Mouse (Mus musculus) retina, postnatal 7 days (tissue): ENCODE results near the gene Hnf1a.
A peak's percentile ranks its signal among the peaks of the same experiment; 100 is the strongest.

Experiments used
- DNase-seq: peaks from one replicate; pipeline ENCODE4 v3.0.0-alpha.2; 2012; ENCODE audit warnings: low read depth, low spot score

The Hnf1a gene

DNA sequence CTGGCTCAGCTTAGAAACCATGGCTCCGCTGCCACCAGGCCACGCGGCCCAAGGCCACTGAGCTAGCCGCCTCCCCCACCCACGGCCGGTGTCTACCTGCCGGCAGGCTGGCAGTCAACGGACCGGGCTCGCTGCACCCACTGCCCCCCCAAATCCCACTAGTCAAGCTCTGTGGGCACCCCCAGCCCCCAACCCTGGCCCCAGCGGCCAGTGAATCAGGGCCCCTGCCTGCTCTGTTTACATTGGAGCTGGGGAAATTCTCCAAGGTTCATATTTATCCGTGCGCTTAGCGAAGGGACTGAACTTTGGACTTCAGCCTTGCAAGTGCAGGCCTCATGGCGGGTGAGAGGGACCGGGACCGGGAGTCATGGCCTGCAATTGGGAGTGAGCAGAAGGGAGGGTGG is at the start of gene Hnf1a:
Gene Hnf1a, minus strand, starts transcription at position 271 of the 404 bp plus-strand sequence.
- no peak for DNase-seq

DNA sequence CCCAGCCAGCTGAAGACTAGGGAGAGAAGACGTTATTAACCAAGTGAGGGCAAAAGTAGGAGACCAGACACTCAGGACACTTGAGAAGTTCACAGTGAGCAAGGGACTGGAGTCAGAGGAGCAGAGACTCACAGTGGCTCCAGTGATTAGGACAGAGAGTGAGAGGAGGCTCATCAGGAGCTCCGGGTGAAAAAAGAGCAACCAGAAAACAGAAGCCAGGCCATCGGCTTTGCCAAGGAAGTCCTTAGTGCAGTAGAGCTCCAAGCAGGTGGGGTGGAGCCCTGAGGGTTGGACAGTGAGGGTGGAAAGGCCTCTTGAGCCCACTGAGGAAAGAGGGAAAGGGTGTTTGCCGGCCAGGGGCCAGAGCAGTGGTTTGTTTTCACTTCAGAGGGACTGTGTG is 47.9 kb upstream of the Hnf1a start:
- DNase-seq, result no peak

DNA sequence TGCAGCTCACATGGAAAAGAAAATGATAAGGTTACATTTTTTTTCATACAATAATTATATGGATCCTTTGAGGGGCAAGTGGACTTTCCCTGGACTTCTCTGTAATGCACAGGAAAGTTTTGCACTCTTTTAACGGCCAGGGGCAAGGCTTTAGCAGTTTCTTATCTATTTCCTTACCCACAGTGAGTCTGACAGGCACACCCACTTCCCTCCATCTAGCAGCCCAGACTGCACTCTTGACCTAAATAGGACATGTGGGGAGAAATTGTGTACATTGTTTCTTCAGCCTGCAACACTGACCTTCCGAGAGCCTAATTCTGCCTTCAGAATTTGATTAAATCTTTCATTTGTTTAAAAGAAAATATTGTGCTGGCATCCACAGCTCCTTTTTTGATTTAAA is 47.4 kb upstream of the Hnf1a start:
- DNase-seq, result no peak

DNA sequence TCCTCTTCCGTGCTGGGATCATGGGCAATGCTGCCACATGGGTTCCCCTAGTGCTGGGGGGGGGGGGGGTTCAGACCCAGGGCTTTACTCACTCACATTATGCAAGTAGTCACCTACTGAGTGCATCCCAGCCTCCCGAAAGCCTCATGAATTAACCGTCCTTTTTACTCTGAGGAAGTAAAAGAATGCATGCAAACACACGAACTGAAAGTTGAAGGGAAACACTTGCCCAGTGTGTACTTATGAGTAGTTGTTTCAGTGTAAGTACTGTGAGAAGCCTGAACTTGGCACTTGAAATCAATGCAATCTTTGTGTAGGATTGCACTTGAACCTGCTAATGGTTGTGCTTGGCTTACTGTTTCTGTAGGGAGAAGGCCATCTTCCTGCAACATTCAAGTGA is 44.2 kb upstream of the Hnf1a start:
- DNase-seq, result no peak

GRCm38 (mm10) chr5:115014570-115014969 is 43.7 kb upstream of the Hnf1a start:
- no peak for DNase-seq

DNA sequence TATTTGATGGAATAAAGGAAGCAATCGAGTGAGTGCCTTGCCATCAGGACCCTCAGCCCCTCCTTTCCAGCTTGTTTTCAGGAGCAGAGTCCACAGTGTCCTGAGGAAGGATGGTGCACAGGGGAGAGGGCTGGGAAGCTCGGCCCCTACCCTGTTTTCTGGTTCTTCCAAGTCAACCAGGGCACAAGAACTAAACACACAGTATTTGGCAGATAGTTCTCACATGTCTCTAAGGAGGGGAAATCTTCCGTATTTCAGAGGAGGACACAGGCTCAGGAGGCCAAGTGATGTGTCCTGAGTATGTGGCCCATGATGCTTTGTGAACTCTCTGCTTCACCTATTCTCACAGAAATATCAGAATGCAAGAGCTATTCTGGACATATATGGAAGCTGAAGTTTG is 42.5 kb upstream of the Hnf1a start:
- no peak for DNase-seq

- no peak for DNase-seq
Observed at GRCm38 (mm10) chr5:115011519-115012261, 40.8 kb upstream of the Hnf1a start.

DNA sequence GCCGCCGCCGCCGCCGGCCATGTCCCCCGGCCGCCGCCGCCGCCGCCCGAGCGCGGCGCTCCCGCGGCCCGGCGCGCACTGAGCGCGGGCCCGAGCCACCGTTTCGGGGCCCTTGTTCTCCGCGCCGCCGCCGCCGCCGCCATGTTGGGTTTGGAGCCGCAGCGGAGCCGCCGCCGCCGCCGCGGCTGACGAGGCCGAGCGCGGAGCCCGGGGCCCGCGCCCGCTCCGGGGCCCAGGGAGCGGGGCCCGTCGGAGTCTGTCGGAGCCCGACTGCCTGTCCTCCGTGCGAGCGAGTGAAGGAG is 40.3 kb upstream of the Hnf1a start:
- no peak for DNase-seq

- DNase-seq, result peak; percentile 92
Observed at GRCm38 (mm10) chr5:115010577-115011216, 39.8 kb upstream of the Hnf1a start, which contains the start of gene Sppl3. Gene Sppl3, plus strand, starts transcription at chr5:115011137.

DNA sequence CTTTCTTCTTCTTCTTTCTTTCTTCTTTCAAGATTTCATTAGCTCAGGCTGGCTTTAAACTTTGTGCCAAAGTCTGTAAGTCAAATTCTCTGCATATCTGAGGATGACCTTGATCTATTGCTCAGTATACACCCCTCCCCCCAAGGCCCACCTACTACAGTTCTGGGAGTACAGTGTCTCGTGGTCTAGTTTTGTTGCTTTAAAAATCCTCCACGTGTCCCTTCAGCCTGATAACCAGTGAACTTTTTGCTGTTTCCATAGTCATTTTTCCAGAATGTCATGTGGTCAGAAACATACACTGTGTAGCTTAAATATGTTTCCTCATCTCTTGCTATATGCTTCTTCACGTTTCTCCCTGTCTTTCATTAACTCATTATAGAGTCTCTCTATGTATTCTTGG is 39.1 kb upstream of the Hnf1a start:
- no peak for DNase-seq

- no peak for DNase-seq
Observed at GRCm38 (mm10) chr5:115009143-115009542, 38.2 kb upstream of the Hnf1a start.

- DNase-seq, result no peak
Observed at GRCm38 (mm10) chr5:115008307-115008706, 37.4 kb upstream of the Hnf1a start.

DNA sequence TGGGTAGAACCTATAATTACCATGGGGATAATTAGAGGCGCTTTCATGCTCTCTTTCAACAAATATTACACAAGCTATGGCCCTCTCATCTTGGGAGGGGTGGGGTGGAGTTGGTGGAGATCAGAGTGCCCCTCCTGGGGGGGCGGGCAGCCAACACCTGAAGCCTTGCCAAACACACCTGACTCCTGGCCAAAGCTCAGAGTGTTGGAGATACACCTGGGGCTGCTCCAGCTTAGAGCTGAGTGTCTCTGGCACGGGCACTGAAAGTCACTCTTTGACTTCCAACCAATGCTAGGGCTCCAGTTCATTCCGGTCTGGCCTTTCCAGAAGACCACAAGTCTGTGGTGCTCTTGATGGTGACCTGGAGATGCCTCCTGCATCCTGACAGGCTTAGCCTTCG is 36.9 kb upstream of the Hnf1a start:
- DNase-seq, result no peak

DNA sequence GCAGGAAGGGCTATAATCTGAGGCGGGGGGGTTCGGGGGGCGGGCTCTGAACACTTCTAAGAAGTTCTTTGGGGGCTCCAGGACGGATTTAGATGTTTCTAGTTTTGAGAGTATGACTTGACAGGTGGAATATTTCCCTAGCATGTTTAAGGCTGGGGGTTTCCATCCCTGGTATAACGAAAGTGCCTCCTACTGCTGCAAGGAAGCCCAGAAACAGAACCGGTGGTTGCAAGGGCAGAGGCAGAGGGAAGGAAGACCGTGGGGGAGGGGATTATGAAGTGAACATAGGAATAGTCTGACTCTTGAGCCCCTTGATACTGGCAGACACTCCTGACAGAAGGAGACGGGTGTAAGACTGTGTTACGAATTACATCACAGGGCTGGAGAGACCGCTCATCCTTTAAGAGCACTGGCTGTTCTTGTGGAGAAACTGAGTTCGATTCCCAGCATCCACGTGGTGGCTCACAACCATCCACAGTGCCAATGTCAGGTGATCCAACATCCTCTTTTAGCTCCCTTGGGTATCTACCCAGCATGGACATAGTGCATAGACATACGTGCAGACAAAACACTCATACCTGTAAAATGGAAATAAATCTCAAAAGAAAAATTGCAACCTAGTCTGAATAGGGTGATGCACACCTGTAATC is 32.5 kb upstream of the Hnf1a start:
- no peak for DNase-seq

GRCm38 (mm10) chr5:115002781-115003180 is 31.9 kb upstream of the Hnf1a start:
- no peak for DNase-seq

- no peak for DNase-seq
Observed at GRCm38 (mm10) chr5:115001464-115001863, 30.6 kb upstream of the Hnf1a start.

GRCm38 (mm10) chr5:115000503-115000902 is 29.6 kb upstream of the Hnf1a start:
- no peak for DNase-seq

GRCm38 (mm10) chr5:114997327-114997726 is 26.4 kb upstream of the Hnf1a start:
- DNase-seq, result no peak

DNA sequence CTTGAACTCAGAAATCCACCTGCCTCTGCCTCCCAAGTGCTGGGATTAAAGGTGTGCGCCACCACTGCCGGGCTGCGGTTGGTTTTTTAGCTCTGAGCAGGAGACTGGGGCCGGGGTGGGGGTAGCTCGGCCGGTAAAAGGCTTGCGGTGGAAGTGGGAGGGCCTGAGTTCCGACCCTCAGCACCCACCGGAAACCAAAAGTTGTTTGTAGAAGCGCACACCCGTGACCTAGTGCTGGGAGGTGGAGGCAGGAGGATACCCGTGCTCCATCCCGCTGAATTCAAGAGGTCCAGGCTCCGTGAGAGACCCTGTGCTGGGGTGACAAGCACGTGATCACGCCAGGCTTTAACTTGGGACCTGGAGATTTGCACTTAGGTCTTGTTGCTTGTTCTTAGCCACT is 25.6 kb upstream of the Hnf1a start:
- DNase-seq, result no peak

- no peak for DNase-seq
Observed at GRCm38 (mm10) chr5:114985074-114985473, 14.2 kb upstream of the Hnf1a start.

DNA sequence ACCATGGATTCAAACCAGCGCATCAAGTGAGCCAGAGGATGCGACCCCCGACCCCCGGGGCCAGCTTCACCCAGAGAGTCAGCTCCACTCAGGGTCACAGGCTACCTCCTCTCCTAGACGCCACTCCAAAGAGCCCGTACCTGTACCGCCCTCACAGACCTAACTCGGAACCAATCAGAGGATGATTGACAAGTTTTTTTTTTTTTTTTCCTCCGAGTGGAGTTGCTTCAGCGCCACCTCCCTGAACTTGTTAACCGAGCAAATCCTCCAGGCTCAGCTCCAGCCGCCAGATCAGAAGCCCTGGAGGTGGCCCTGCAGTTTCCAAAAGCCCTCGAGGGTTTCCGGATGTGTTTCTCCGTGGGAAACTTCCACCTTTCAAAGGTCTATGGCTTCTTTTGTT is 11.1 kb upstream of the Hnf1a start:
- DNase-seq, result no peak

DNA sequence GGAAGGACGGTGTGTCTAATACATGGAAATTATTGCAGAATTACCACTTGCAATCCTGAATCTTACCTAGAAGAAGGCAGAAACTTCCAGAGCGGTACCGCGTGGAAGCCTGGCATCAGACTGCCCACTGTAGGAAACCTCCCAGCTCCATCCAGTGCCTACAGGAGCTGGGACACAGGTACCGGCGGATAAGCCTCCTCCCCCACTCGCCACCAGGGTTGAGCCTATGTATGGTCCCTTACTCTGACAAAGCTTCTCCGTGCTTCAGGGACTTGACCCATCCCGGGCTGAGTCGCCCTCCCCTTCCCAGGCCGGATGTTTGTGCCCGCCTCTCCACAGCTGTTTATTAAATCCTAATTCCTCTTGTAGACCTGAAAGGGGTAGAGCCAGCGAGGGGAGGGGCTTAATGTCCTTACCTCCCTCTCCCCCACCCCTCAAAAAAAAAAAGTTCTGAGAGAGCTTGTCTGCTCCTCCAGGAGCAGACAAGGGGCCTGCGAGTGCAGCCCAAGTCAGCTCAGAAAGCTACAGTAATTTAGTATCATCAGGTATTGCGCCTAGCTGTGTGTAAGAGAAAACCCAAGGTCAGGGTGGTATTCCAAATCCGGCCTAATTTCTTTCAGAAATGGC is 9.3 kb upstream of the Hnf1a start:
- DNase-seq, result no peak
